Mouse (Mus musculus): ENCODE measurements around the gene Cers6.

DNA sequence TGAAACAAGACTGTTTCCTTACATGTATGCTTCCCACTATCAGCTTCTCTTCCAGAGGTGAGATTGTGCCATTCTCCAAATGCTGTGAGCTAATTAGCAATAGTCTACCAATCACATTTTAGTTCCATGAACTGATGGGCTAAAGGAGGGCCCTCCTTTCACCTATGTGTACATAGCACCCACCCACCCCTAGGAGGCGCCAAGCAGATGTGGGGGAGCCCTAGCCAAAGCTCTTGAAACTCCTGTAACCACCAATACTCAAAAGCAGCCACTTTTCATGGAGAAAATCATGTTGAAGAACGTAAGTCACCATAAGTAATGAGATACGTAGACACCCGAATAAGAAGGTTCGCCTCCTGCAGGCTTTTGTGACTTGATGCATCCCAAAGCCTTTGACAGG, 251.4 kb downstream of the Cers6 start:
- TF ChIP-seq CTCF (IDR thresholded peaks at IDR 0.05; ENCODE audit: low read depth) (0 out of 2 replicates have a peak, but pooled peaks have one; percentile 28), EP300 (IDR thresholded peaks at IDR 0.05; ENCODE audit: low read depth) (no peak)
